Mouse (Mus musculus): ENCODE measurements at regions not wholly inside any gene's neighbourhood (a gene's known extent, or its start where the extent isn't known, plus 50 kb on each side); places are given as distances from the start of the nearest gene placed in this dataset.

DNA sequence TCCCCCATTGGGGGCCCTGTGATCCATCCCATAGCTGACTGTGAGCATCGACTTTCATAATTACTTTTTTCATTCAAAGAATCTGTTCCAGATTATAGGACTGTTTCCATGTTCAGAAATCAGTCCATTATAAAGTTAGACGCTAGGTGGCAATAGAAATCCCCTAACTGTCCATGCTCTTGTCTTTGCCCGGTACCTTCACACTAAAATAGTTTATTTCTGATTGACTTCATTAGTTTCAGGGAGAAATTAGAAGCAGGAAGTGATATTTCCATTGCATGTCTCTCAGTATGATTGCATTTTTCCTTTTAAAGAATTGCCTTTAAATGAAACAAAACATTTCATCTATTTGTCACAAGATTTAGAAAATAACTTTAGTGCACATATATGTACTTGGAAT lies 131.7 kb downstream of the Fbxo8 start:
- DNase-seq (ENCODE audit: low spot score): peak; percentile 76

DNA sequence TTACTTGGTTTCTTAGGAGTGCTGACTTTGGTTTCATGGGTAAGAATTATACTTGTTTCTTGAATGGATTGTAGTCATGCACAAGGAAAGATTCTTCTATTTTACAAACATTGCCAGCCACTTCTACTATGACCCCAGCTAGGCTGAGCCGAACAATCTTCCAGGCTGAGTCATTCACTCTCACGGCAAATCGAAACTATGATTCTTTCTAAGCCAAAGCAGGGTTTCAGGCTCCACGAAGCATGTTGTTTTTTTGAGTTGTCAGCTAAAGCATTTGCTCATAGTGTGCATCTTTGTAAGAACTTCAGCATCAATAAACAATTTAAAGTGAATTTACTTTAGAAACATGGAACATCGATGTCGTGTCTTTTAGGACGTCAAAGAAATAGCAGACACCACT lies 133.5 kb downstream of the Fbxo8 start:
- no peak for DNase-seq (ENCODE audit: low spot score)

DNA sequence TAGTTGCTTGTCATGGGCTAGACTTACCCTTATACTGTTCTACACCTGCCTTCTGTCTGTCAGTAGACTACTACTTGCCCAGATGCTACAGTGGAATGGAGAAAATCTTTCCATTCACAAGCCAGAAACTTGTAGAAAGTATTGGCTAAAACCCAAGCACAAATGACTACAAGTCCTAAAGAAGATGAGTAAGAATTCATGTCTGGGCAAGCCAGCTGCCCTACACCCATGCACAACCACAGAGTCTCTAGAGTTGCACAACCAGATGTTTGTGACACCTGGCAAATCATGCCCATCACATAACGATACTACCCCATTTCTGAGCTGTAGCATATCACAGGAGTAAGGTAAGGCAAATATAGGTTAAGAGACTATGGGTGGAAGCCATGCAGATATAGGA lies 144.5 kb downstream of the Fbxo8 start:
- DNase-seq (ENCODE audit: low spot score): no peak

DNA sequence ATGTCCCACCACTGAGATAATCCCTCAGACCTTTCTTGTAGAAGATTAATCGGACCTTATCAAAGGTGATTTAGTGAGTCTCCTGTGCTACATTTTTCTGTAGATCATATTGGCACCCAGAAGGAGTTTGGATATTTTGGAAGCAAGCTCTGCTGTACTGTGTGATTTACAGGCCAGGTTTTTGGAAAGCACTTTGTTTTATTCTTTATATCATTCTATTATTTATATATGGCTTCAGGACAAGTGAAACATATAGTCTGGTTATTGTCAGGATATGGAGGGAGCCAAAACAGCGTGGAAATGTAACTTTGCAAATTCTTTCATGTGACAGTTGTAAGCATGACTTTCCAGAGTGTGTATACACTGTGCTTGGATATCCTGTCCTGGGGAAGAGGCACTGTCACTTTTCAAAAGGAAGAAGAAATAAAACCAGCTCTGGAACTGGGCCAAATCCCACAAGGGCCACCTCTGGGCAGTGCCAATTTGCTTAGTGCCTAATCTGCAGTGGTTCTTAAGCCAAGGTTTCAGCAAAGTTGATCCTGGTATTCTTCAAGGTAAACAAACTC lies 149.8 kb downstream of the Fbxo8 start:
- DNase-seq (ENCODE audit: low spot score): no peak

DNA sequence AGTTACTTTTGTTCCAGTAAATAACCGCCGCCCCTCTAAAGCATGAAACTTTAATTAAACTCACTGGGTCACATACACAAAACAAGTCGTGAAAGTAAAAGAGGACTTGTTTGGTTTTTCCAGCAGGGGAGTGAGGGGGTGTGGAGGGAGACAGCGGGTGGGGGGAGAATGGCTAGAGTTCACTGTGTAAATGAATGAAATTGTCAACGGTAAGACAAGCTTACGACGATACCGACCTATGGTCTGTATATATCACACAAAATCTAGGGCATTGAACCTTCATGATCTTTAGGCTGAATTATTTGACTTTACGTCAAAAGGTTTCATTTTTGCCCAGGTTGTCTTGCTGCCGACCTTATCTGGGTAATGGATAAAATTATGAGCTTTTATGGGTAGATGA lies 155.5 kb downstream of the Fbxo8 start:
- DNase-seq (ENCODE audit: low spot score): no peak

DNA sequence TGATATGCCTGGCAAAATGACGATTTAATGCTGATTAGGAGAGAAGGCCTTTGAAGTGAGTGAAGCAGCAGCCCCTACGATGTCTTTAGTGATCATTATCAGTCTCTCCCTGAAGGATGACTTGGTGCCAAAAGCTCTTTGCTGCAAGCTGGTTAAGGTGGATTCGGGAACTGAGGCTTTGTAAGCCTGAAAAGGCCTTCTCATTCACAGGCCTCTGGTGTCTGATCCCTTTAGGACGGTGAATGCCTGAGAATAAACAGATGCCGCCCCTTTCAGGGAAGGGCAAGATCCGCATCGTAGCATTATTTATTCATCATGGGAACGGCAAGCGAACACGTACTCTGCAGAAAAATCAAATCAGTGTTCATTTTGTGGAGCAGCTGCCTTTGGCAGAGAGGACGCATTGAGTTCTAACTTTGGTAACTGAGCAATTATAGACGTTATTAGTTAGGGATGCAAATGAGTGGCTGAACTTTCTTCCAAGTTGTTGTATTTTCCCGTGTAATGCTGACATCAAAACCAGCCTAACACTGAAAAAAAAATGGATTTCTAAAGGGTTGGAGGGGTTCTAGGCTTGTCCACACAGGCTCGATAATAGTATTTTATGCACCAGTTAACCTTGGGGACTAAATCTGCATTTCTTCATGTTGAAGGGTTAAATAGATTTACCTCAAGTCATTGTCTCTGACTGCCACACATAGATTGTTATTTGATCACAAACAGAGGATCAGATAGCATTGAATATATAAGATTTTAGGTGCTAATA lies 156.2 kb downstream of the Fbxo8 start:
- DNase-seq (ENCODE audit: low spot score): peak; percentile 59

DNA sequence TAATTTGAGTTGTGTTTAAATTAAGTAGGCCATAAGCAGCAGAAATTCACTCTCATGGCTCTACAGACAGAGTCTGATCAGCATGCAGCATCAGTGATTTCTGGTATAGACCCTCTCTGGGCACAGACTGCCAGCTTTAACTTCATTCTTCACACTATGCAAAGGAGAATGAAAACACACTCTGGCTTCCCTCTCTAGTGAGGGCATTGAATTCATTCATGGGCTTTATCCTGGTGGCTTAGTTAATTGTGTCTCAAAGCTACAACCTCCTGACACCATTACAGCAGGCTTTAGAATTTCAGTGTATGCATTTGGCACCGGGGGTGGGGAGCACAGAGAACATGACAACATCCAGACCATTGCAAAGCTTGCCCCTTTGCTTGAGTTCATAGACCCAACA lies 169.1 kb downstream of the Fbxo8 start:
- no peak for DNase-seq (ENCODE audit: low spot score)

DNA sequence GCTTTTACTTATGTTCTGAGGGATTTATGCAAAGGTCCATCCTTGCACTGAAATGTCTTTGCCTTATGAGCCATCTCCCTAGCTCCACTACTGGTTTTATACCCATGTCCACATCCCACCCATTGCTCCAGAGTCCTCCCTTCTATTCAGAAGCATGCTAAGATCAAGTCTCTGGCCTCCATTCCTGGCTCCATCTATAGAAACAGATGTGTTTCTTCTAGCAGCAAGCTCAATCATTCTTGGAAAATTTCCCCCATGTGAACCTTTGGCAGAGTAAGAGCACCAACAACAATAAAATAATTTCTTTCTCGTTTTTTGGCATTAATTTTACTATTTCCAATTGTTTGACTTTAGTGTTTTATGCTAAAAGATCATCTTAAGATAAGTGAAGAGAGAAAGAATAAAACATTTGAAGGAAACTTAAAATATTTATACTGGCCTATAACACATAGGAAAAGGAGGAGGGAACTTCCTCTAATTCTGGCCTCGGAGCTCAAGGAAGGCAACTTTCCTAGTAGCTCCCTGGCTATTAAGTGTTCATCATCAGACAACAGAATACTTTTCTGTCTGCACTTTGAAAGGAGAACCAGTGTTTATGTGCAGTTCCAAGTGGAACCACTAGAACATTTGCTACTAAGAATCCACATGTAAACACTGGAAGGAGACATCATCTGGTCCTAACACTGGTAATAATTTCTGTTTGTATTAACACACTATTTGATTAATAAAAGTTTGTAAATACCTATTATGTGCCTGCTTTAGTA lies 171.8 kb downstream of the Fbxo8 start:
- no peak for DNase-seq (ENCODE audit: low spot score)

DNA sequence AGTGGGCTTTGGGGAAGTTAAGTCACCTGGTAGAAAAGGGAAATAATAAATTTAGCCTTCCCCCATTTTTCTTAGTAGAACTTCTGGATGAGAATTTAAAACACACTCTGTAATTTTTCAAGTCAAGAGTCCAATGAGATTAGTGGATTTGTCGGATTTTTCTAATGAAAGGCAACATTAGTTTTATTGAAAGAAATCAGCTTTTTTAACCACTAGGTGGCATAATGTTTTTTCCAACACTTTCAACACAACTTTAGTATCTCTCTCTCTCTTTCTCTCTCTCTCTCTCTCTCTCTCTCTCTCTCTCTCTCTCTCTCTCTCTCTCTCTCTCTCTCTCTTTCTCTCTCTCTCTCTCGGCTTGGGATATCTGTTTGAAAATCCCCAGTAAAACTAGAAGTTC lies 173.7 kb downstream of the Fbxo8 start:
- DNase-seq (ENCODE audit: low spot score): no peak

DNA sequence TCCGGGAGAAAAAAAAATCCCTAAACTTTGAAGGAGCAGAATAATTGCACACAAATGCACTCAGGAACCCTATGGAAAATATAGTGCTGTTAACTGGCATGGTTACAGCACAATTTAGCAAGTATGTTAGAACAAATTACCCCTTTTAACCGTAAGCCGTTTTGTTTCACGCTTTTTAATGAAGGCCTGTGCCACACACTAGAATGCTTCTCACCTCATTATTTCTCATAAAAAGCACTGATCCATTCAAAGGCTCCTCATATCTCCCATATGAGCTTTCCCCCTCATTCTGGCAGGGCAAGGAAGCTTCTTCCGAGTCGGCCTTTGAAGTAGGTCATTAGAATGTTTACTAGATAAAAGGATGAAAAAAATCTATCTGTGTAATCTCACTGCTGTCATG lies 182.4 kb downstream of the Fbxo8 start:
- DNase-seq (ENCODE audit: low spot score): peak; percentile 11

DNA sequence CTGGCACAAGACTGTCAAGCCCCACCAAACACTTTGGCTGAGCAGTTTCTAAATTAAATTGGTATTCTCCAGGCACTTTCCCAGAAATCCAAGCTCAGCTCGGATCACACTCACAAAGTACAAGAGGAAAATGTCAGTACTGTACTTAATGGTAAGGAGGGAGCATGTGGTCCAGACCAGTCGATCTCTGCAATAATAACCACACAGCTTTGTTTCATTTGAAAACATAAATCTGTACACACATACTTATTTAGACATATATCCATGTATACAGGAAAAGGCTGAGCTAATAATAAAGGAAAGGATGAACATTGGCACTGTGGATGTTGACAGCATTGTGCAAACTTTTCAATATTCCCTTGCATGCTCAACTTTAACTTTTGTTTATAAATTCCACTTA lies 184.1 kb downstream of the Fbxo8 start:
- no peak for DNase-seq (ENCODE audit: low spot score)

DNA sequence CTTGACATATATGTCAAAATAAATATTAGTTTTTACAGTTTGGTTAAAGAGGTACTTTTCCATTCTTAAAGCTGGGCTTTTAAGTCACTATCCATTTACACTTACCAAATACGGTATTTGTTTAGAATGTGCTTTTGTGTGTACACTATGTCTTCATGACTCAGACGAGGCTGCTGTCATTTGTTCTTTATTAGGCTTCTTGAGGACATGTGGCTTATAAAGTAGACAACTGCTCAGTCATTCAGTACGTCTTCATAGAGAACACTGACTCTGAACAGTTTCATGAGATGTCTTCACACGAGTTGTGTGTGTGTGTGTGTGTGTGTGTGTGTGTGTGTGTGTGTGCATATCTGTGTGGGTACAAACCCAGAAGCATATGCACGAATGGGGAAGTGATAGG lies 216.1 kb downstream of the Fbxo8 start:
- DNase-seq (ENCODE audit: low spot score): no peak

DNA sequence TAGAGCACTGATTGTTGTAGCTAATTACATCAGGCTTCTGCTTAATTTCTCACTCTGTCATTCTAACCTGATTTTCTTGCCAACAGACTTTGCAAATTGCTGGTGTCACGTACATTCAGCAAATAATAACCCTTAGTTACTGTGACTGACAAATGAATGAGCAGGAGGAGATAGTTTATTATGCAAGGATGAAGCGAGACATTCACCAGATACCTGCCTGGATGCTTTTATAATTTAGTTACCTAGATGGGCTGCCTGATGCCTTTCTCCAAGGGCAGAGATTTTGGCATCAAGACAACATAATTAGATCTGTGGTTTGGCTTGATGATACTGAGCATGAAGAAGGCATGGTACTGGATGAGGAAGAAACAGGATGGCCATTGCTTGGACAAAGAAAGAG lies 233.6 kb downstream of the Fbxo8 start:
- DNase-seq (ENCODE audit: low spot score): no peak

DNA sequence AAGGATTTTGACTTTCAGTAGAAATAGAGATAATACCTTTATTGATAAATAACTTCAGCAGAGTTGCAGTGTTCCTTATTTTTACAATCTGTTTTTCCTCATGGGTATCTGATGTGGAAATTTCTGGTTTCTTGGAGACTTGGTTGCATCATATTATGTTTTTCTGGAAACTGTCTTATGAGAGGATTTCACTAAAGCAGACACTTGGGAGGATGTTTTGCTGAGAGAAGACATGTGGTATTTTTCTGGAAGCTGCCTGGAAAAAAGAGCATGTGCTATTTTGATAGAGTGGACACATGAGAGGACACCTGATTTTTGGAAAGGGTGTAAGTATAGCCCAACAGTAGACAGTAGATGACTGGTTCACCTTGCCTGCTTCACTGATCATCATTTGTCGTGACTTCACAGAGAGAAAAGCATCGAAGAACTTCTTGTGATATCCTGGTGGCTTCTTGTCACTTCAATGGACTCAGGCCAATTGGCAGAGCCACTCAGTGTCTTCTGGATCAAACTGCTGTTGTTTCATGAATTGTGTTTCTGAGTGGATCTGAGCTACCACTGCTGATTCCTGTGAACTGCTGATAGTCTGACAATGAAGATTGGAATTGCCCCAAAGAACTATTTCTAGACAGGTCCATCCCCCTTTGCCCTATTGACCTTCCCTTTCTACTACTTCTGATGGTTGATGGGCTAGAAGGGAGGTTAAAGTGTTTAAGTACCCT lies 238.8 kb downstream of the Fbxo8 start:
- DNase-seq (ENCODE audit: low spot score): no peak

DNA sequence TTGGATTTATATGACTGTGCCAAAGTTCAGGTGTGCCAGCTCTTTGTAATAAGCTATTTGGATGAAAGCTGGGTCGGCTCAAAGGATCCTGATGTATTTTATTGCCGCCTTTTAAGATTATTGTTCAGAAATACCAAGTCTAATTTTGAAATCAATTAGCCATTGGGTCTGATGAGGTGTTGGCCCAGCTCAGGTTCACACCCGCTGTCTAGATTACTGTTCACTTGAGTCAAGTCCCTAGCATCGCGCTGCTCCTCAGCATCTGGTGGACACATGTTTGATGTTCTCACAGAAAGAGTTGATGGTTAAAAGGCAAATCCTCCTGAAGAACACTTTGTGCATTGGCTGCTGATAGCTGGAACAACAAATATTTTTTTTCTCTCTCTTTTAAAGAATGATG lies 281.8 kb downstream of the Fbxo8 start:
- no peak for DNase-seq (ENCODE audit: low spot score)

DNA sequence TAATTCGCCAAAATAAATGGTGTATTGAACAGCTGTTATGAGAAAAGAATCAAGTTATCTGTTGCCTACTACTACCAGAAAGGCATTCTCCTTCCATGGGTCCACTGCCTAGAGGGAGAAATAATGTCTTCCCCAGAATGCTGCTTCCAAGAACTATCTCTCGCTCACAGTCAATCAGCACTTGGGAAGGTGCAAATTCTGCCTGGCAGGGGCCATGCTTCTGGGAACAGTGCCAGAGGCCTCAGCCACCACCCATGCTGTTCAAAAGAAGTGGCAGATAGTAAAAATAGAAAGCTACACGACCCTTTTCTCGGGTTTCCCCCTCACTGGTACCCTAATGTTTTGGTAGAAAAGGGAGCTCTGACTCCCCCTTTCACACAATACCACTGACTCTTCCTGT lies 282.2 kb downstream of the Fbxo8 start:
- DNase-seq (ENCODE audit: low spot score): no peak

DNA sequence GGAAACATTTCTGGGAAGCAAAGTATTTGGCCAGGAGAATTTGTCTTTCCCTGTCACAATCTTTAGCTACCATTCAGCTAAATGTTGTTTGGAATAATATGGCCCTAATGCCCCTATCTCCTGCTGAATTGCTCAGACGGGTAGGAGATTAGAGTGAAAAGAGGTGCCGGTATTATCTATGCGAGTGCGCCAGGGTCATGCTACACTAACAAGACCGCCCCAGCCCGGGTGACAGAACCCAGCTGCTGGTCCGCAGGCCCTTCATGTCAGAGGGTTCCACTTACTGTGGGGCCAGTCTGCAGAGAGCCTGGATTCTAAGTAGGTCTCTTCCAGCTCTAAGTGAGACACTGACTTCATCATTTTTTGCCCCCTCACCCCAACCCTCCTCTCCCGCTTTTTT lies 332.6 kb downstream of the Fbxo8 start:
- no peak for DNase-seq (ENCODE audit: low spot score)

DNA sequence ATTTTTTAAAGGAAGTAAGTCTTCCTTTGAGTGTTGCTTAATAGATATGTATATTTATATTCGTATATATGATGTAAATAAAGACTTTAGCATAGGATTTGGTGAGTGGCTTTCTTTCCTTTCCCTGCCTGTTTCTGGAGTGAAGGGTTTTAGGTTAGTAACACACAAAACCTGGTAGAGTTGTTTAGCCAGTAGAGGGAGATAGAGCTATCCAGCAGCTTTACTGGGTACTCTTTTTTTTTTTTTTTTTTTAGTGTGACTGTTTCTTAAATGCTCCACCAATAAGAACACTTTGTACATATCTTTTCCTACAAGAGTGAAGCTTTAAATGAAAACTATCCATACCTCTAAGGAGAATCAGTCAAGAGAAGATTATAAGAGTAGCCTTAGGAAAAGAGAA lies 333.3 kb downstream of the Fbxo8 start:
- peak; percentile 40 for DNase-seq (ENCODE audit: low spot score)

DNA sequence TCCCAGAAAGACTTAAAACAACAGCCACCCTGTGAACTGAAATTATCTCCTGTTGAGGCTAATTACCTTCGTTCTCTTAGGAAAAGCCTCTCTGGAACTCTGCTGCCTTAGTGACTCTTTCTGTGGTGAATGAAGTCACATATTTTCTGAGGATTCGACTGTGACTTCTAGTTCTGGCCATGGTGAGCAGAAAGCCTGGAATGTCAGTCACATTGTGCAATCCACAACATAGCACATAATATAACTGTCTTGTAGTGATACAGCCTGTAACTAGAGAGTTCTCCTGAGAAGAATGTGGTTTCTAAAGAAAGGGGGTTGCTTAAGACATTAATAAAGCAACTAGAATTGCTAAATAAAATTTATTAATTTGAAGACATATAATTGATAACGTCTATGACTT lies 342.7 kb downstream of the Fbxo8 start:
- no peak for DNase-seq (ENCODE audit: low spot score)

DNA sequence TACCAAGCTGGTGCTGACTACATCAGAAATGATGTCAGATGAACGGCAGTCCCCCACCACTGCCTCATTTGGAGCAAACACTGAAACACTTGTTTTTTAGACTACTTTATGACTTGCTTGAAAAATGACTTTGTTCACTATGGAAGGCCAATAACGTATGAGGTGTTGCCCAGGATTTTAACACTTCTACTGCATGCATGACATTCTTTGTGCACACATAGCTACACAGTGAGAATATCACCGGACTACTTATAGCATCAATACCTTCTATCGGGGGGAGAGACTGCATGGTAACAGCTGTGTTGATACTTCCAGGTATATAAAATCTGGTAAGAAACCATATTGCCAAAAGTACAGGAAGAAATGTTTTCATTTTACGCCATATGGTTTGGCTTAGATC lies 364.5 kb downstream of the Fbxo8 start:
- no peak for DNase-seq (ENCODE audit: low spot score)

DNA sequence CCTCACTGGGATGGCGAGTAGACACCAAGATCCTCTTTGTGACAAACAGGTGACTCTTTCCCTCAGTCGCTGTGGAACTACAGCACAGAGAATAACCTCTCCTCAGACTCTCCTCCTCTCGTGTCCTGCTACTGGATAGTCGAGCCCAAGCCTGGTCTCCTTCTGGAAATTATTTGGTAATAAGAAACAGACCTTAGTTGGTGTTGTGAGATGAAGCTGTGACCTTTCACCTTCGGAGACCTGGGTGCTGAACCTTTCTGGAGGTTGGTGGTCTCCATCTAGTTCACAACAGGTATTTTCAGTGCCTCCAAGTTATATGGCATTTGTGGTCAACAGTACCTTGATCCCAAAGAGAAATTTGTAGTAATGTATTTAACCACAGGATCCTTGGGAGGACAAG lies 365.1 kb downstream of the Fbxo8 start:
- DNase-seq (ENCODE audit: low spot score): no peak

DNA sequence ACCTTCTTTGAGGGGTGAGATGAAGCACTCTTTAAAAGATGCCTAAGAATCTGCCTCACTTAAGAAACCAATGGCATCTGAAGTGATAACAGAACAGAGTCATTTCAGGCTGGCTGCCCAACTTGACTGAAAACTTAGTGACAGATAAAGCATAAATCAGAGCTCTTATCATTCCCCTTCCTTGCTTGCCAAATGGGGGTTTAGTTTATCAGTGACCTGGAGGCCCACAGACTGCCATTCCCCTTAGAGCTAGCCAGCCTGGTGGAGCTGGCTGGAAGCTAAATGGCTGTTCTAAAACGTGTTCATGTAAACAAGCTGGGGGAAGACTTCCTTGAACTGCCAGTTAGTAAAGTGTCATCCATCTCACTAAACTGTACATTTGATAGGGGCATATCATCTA lies 373.8 kb downstream of the Fbxo8 start:
- DNase-seq (ENCODE audit: low spot score): no peak

DNA sequence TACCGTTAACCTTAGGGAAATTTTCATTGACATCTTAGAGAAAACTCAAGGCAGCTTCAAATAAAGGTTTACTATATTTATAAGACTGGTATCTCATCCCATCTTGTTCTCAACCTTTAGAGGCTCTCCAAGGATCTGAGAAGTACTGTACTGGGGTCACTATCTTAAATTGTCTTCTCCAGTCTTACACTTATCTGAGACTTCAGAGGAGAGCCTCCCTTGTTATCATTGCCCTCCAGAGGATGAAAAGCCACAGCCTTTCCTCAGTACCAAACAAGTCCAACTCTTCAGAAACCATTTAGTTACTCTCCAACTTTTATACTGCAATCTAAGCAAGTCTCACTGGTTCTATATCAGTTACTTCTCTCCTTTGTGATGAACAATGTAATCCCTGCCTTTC lies 376.3 kb downstream of the Fbxo8 start:
- DNase-seq (ENCODE audit: low spot score): no peak
